Mouse (Mus musculus): ENCODE data around the gene Fbxw7. TPM values are rescaled to one million over a fixed set of nuclear protein-coding genes. Genes with fewer than 3 reads are reported as not detected.

Fbxw7 gene
- polyA plus RNA-seq, 1 experiment from 2014 or later = 9.4 TPM

DNA sequence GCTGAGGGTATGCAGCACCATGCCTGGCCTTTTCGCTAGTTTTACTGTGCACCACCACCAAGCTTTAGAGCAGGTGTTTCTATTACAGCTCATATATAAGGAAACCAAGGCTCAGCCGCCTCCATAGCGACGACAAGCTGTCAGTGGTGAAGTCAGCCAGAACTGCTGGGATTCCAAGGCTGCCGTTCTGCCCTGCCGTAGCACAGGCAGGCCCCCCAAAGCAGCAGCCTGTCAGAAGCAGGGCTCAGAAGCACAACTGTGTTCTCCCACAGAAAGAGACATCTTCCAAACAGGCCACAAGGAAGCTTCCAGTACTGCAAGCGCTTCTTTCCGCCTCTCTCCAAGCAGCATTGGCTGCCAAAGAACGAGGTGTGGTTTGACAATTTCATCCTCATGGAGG lies 200.6 kb downstream of the Fbxw7 start:
- H3K27ac ChIP-seq = no peak overlapping the region
- no peak overlapping the region for H3K4me2 ChIP-seq

DNA sequence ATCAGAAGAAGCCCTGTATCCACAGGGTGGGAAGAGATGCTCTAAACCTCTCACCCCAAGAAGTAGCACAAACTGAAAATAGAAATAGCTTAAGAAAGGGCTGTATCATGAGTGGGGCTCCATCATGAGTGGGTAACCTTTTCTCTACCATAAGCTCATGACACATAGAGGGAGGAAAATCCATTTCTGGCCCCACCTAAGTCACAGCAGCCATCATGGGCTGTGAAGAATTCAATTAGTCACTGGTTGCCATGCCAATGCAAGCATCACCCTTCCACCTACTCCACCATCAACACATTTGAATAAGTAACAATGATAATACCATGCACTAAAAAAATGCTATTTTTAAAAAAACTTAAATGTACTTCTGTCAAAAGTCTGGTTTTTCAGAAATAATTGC lies 205.1 kb downstream of the Fbxw7 start:
- Histone ChIP-seq H3K27ac (no peak overlapping the region), H3K36me3 (no peaks in the 10 kb centered on the region), H3K4me1 (0 out of 2 replicates have a peak, but pooled peaks cover 3% of the 10 kb centered on the region), H3K9ac (no peak overlapping the region), H3K4me2 (no peak overlapping the region), H3K4me3 (no peak overlapping the region), H3K9me3 (no peaks in the 10 kb centered on the region), H3K27me3 (no peaks in the 10 kb centered on the region)
- no peak for ATAC-seq (ENCODE audit: borderline replicate concordance, extremely low read depth, low FRiP score, low TSS enrichment)

More for the DNA sequence above, 200.6 kb downstream of the Fbxw7 start:
- H3K27me3 ChIP-seq = no peaks in the 10 kb centered on the region
- no peaks in the 10 kb centered on the region for H3K36me3 ChIP-seq
- 0 out of 2 replicates have a peak, but pooled peaks cover 3% of the 10 kb centered on the region for H3K4me1 ChIP-seq
- no peaks in the 10 kb centered on the region for H3K9me3 ChIP-seq
- H3K4me3 ChIP-seq = no peak overlapping the region
- no peak overlapping the region for H3K9ac ChIP-seq
- WGBS = 44% methylated on average over 9 of the region's 9 CpGs
- ATAC-seq (ENCODE audit: borderline replicate concordance, extremely low read depth, low FRiP score, low TSS enrichment) = no peak; the same call in 1 of the 2 replicates

DNA sequence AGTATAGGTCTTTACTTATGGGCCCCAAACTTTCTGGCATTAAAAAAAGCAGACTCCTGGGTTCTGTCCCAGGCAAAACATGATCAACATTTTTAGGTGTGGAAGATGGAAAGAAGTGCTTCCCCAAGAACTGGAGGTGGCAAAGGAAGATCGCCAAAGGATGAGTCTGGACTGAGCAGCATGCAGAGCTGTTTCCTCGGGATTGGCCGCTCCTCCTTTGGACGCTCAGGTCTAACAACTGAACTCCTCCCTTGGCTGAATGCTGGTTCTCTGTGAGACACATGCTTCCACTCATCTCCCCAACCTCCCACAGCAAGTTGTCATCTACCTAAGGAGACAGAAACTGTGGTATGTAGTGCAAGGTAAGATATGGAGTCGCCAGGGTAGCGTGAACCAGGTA lies 206.7 kb downstream of the Fbxw7 start:
- H3K4me2 ChIP-seq = no peak overlapping the region
- H3K27ac ChIP-seq = no peak overlapping the region
- H3K9me3 ChIP-seq = no peaks in the 10 kb centered on the region
- ATAC-seq (ENCODE audit: borderline replicate concordance, extremely low read depth, low FRiP score, low TSS enrichment) = no peak
- no peaks in the 10 kb centered on the region for H3K4me1 ChIP-seq
- H3K9ac ChIP-seq = no peak overlapping the region
- H3K27me3 ChIP-seq = no peaks in the 10 kb centered on the region
- H3K36me3 ChIP-seq = no peaks in the 10 kb centered on the region
- H3K4me3 ChIP-seq = no peak overlapping the region
- WGBS = 88% methylated on average over 6 of the region's 6 CpGs

DNA sequence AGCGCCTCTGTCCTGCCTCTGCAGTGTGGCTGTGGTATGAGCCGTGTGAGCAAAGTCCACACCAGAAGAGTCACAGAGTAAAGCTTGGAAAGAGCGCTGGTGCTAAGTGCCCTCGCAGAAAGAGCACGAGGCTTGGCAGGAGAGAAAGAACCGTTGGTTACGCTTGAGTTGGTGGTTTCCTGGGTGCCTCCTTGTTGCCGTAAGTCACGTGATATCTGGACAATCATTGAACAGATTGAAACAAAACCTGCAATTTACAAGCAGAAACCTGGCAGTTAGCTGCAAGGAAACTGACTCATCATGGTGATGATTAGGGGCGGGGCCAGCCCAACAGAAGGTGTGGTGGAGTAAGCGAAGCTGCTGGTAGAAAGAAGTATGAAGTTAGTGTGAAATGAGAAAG lies 207.7 kb downstream of the Fbxw7 start:
- Histone ChIP-seq H3K27ac (no peak overlapping the region), H3K27me3 (no peaks in the 10 kb centered on the region), H3K4me3 (no peak overlapping the region), H3K9ac (no peak overlapping the region), H3K4me1 (no peaks in the 10 kb centered on the region), H3K36me3 (no peaks in the 10 kb centered on the region), H3K4me2 (no peak overlapping the region), H3K9me3 (no peaks in the 10 kb centered on the region)
- ATAC-seq (ENCODE audit: borderline replicate concordance, extremely low read depth, low FRiP score, low TSS enrichment) = no peak
- 73% methylated on average over 11 of the region's 11 CpGs for WGBS

DNA sequence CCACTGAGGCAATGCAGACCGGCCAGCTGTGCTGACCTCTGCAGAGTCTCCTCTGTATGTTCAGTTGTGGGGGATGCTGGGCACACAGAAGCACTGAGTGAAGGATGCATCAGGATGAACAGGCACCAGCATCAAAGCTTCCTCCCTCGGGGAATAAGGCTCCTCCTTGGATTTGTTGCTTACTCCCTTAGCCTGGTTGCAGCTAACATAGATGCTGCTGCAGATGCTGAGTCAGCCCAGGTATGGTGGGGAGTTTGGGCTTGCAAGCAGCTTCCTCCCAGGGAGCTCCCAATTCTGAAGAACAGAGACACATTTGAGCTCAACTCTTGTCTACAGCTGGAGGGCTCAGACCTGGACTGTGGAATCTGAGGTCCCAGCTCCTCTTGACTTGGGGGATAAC lies 209.2 kb downstream of the Fbxw7 start:
- WGBS = 66% methylated on average over 2 of the region's 2 CpGs
- ATAC-seq (ENCODE audit: borderline replicate concordance, extremely low read depth, low FRiP score, low TSS enrichment) = no peak
- Histone ChIP-seq H3K4me1 (no peaks in the 10 kb centered on the region), H3K9me3 (no peaks in the 10 kb centered on the region), H3K9ac (no peak overlapping the region), H3K4me3 (no peak overlapping the region), H3K36me3 (no peaks in the 10 kb centered on the region), H3K27me3 (no peaks in the 10 kb centered on the region), H3K4me2 (no peak overlapping the region), H3K27ac (no peak overlapping the region)

DNA sequence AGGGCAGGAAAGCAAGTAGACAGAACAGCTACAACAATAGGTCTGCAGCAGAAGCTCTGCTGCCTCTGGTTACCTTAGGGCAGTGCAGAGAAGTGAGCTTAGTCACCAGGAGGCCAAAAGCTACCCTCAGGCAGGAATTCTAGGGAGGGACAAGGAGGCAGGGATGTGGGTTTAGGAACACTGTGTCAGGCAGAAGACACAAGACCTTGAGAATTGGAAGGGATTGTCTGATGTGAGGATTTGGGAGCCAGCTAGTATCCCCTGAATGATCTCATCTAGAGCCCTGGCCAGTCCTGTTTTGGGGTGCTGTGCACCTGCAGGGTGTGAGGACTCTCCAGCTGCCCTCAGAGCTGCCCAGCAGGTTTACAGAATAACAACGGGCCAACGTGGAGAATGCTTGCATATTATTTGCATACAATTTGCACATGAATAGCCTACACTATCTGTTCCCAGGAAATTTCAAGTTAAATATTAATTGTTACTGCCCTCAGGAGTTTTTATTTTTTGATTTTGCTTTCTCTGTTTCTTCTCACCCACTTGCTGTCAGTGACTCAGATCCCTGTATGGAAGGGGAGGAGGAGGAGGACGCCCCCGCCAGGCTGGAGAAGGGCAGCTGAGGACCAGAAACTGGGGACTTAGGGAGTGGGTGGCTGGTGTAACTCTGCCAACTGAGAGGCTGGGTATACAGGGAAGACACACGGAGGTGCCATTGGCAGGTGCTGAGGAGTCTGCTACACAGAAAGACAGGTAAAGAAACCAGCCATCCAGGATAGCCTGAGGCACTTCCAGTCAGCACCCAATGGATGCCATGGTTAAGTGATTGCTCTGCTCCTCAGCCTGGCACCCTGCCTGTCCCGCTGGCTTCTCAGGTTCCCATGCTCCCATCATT lies 210.0 kb downstream of the Fbxw7 start:
- ATAC-seq (ENCODE audit: borderline replicate concordance, extremely low read depth, low FRiP score, low TSS enrichment) = no peak
- Histone ChIP-seq H3K4me1 (no peaks in the 10 kb centered on the region), H3K27ac (no peak overlapping the region), H3K27me3 (no peaks in the 10 kb centered on the region), H3K4me3 (no peak overlapping the region), H3K9ac (no peak overlapping the region), H3K9me3 (no peaks in the 10 kb centered on the region), H3K36me3 (no peaks in the 10 kb centered on the region), H3K4me2 (no peak overlapping the region)
- WGBS = 33% methylated on average over 6 of the region's 6 CpGs

Other genes with a start within 250 kb of the Fbxw7 start
- gene Arfip1, start 232.6 kb upstream of the Fbxw7 start, polyA plus RNA-seq (2015; fragmentation: Nextera tagmentation; extraction: Ambion mirVana) = 55.1 and 60.8 TPM in 2 replicates
- 0.10 and 0.15 TPM in 2 replicates for gene Tigd4, start 221.7 kb upstream of the Fbxw7 start, polyA plus RNA-seq (2015; fragmentation: Nextera tagmentation; extraction: Ambion mirVana)
- 2.3 and 2.5 TPM in 2 replicates for gene Tmem154, start 149.1 kb upstream of the Fbxw7 start, polyA plus RNA-seq (2015; fragmentation: Nextera tagmentation; extraction: Ambion mirVana)